Mouse (Mus musculus): Measurements from ENCODE around the gene Snrnp27.
A peak's percentile ranks its signal among the peaks of the same experiment; 100 is the strongest.

Gene Snrnp27

DNA sequence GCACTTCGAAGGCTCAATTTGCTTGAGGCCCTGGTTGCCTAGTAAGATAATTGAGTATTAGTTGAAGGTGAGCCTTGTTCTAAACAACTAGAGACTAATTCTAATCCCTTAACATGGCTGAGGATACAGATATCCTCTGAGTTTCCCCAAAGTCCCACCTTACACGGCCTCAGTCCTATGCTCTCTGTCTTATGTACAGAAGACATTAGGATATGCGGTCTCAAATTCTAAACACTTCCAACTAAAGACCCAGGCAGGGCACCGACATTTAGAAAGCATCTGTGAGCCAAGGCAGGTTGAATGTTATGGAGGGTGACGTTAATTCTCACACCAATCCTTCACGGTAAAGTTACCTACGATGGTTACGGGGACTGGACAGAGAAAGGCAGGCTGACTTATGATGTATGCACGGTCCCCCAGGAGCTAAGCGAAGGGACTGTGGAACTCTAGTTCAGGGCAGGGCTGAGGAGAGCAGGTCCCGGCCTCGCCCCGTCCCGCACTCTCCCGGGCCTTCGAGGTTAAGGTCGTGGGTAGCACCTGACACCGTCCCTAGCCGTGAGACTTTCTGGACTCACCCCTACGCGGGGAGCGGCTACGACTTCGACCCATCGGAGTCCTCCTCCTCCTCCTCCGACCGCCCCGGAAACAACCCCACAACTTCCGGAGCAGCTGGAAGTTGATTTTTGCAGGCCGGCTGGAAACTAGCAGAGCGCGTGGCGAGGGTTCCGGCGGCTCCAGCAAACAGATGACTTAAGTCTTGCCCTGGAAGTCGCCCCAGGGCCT, at the start of gene Snrnp27:
Gene Snrnp27 (minus strand): TSS at position 651 of the 783 bp plus-strand sequence.
- DNase-seq (ENCODE audit: low spot score in 2 of 2): peak; percentile 77 to 80

GRCm38 (mm10) chr6:86733183-86733876, 49.0 kb upstream of the Snrnp27 start, which contains the start of gene Gmcl1:
TSS of gene Gmcl1 (minus strand) at chr6:86733383.
- peak; percentile 80 to 84 for DNase-seq (ENCODE audit: low spot score in 2 of 2)

DNA sequence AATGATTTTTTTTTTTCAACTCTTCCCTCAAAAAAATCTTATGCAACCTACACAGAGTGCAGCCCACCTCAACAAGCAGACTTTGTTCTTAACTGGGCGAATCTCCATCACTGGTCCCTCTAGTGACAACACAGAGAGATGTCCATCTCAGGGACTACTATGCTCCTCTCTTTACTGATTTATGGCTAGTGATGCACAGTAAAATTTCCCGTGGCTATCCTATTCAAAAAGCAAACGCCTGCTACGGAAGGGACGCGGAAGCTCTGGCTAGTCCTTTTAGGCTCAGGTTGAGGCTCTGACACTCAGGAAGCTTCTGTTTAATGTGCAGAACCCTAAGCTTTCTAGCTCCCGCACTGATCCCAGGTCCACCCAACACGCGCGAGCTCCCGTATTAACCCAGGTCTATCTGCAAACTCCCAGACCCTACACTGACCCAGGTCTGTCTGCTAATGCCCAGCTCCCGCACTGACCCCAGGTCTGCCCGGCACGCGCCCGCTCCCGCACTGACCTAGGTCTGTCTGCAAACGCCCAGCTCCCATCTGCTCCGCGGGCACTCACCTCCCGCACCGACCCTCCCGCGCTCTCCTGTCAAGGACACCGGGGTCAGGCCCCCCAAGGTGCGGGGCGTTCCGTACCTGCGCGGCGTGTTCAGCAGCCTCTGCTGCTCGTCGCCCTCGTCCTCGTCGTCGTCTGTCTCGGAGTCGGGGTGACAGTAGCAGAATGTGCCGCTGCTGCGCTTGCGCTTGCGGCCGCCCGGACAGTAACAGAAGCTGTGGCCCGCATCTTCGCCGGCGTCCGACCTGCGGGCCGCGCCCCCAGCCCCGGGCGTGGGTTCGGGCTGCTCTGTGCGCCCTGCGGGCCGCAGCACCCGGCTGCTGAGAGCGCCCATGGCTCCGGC, 48.2 kb upstream of the Snrnp27 start:
- DNase-seq (ENCODE audit: low spot score in 2 of 2): peak; percentile 22 to 37

DNA sequence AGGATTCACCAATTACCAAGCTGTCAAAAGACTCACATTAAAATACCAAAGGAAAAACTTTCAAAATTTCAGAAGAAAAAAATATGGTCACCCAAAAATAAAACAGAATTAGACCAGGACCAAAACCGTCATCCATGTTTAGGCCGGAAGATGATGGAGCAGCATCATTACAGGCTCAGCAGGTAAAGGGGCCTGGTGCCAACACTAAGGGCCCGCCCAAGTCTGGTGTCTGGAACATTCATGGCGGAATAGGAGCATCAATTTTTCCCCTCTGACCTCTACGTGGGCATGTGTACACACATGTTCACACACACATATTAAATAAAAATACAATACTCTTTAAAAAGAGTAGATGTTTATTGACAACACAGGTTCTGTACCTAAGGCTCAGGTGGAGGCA, 44.4 kb upstream of the Snrnp27 start:
- no peak for DNase-seq (ENCODE audit: low spot score in 2 of 2)

DNA sequence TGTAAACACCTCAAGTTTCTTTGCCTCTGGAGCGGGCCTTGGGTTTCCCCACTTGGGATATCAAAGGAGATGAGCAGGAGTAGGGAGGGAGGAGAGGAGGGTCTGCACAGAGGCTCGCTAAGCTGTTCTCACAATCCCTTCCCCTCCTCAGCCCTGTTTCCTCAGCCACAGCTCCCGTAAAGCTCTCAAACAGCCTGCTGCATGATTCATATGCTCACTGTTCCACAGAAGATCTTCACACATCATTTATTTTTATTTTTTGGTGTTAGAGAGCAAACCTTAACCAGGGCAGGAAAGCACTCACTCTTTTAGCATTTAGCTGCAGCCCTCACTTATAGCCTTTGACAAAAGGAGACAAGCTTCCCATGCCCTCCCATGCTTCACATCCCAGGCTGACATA, 37.7 kb upstream of the Snrnp27 start:
- DNase-seq (ENCODE audit: low spot score in 2 of 2): no peak

DNA sequence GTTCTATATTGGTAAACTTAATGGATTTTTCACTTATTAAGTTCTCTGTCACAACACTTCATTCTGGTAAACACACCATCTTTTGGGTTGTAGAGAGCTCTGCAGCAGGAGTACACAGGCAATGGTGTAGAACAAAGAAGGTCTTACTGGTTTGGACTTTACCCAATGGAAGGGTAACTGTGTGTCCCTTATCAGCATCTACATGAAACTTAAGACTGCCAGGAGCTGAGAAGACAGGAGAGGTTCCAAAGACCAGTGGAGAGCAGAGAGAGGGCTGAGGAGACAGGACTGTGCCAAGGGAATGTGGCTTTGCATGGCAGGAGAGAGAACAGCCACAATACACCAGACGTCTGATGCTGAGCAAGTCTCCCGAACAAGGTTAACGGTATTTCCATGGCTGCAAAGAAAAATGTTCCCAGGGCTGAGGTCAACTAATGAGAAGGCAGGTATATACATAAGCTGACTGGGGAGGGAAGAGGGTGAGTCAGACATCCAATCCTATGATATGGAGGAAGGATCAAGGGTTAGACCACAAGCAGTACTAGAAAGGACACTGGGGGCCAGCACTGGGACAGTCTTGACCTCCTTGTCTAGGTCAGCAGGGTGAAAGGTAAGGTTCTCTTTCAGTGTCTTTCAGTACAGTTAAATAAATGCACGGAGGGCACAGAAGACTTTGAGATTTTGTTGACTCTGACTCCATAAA, 23.9 kb upstream of the Snrnp27 start:
- DNase-seq (ENCODE audit: low spot score in 2 of 2): no peak

DNA sequence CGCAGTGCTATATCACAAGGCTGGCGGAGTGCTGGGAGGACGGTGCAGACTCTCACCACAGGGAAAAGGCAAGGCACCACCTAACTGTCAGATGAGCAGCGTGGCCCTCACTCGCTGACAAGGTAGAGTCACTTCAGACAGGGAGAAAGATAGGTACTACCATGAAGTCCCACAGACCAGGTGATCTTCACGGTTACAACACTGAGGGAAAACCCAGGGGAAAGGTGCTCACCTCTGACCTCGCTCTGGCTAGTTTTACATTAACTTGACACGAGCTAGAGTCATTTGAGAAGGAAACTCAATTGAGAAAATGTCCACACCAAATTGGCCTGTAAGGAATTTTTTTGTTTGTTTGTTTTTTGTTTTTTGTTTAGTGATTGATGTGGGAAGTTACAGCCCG, 18.3 kb upstream of the Snrnp27 start:
- no peak for DNase-seq (ENCODE audit: low spot score in 2 of 2)

DNA sequence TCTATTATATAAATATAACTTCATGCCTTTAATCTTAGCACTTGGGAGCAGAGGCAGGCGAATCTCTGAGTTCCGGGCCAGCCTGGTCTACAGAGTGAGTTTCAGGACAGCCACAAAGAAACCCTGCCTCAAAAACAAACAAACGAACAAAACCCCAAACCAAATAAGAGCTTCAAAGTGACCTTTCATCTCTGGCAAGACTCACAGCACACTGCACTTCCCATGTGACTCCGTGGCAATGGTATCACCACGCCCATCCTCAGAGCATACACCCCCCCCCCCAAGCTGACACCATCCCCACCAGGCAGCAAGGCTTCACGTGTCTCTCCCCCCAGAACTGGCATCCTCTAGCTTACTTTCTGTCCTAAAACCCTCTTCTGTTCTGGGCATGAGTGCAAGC, 13.6 kb upstream of the Snrnp27 start:
- no peak for DNase-seq (ENCODE audit: low spot score in 2 of 2)

DNA sequence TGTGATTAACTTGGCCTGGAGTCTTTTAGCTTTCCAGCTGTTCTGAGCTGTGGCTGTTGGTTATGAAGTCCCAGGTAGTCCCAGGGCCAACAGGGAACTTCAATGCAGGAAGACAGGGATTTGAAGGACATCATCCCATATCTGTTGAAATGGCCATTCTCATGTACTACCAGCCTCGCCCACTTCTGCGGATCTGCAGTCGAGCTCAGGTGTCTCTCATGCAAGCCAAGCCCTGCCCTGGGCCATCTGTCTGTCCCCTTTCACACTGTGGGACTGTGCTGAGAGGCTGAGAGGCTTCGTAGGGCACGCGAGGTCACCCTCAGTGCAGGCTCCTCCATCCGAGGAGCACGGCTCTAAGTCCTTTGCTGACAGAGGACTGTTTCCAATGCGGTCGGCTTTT, 11.9 kb upstream of the Snrnp27 start:
- no peak for DNase-seq (ENCODE audit: low spot score in 2 of 2)

DNA sequence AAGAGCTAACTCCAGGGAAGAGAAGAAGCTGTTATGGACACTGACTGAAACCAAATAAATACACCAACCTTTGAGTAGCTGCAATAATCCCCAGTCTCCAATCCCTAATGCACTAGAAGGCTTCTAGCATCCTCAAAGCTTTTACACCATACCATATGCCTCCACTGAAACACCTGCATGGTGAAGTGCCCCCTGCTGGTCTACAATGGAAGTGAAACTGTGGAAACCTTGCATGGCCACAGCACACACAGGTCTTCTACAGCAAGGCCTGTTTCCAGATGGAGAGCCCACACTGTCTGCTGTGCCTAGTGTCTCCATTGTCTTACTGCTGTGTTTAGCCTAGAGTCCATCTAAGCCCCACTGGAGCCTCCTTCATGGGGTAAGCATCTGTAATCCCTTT, 10.1 kb upstream of the Snrnp27 start:
- DNase-seq (ENCODE audit: low spot score in 2 of 2): peak in 1 of 2 experiments; percentile 27

DNA sequence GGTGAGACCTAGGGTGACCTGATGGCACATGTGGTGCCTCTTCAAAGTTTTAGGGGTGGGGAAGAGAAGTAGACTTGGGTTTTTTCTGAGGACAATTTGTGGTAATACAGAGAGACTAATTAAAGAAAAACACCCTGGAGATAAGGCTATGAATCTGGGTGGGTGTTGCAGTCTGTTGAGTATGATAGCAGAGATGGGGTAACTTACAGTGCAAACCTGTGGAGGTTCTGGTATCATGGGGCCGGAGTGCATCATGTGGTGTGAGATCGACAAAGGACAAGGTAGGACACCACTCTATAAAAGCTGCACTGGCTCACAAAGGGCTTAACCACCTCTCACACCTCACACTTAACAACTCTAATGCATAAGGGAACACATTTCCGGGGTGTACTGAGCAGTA, 5.3 kb upstream of the Snrnp27 start:
- DNase-seq (ENCODE audit: low spot score in 2 of 2): no peak

DNA sequence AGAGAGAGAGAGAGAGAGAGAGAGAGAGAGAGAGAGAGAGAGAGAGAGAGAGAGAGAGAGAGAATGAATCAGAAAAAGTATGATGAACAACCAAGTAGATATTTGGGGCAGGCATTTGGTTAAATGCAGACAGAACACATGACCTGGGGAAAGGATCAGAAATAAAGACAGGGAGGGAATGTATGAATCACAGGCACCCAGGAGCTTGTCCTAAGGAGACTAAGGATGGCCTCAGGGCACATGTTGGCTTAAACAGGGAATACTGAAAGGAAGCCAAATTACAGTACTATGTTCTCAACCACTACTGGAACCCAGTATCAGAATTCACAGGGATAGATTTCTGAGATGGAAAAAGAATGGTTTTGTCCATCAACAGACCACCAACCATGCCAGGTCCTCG, 2.6 kb upstream of the Snrnp27 start:
- no peak for DNase-seq (ENCODE audit: low spot score in 2 of 2)

DNA sequence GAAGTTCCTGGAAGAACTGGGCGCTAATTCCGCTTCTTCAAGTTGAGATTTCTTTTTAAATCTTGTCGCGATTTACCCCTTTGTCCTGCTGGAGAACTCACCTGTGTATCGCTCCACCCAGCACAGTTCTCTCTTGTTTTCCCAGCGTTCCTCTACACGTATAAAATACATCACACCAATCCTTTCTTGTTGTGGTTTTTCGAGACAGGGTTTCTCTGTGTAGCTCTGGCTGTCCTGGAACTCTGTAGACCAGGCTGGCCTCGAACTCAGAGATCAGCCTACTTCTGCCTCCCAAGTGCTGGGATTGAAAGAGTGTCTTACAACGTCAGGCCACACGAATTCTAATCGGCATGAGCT, 311 bp upstream of the Snrnp27 start:
- no peak for DNase-seq (ENCODE audit: low spot score in 2 of 2)

DNA sequence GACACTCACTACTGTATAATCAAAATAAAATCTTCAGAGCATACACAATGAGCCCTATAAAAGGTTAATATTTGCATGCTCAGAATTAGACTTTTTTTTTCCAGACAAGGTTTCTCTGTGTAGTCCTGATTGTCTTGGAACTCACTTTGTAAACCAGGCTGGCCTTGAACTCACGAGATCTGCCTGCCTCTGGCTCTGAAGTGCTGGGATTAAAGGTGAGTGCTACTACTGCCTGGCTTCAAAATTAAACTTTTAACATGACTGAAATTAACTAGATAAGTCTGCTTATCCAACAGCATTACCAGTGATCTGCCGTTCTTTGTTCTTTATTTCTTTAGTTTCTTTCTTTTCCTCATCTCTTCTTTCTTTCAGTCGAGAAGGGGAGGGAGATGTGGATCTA, 3.0 kb downstream of the Snrnp27 start:
- DNase-seq (ENCODE audit: low spot score in 2 of 2): no peak

- no peak for DNase-seq (ENCODE audit: low spot score in 2 of 2)
Measured at GRCm38 (mm10) chr6:86678341-86678740, 6.0 kb downstream of the Snrnp27 start.

- DNase-seq (ENCODE audit: low spot score in 2 of 2): peak in 1 of 2 experiments; percentile 18
Measured at GRCm38 (mm10) chr6:86670873-86671272, 13.4 kb downstream of the Snrnp27 start.

GRCm38 (mm10) chr6:86669240-86669727, 15.0 kb downstream of the Snrnp27 start:
- DNase-seq (ENCODE audit: low spot score in 2 of 2): peak; percentile 100

DNA sequence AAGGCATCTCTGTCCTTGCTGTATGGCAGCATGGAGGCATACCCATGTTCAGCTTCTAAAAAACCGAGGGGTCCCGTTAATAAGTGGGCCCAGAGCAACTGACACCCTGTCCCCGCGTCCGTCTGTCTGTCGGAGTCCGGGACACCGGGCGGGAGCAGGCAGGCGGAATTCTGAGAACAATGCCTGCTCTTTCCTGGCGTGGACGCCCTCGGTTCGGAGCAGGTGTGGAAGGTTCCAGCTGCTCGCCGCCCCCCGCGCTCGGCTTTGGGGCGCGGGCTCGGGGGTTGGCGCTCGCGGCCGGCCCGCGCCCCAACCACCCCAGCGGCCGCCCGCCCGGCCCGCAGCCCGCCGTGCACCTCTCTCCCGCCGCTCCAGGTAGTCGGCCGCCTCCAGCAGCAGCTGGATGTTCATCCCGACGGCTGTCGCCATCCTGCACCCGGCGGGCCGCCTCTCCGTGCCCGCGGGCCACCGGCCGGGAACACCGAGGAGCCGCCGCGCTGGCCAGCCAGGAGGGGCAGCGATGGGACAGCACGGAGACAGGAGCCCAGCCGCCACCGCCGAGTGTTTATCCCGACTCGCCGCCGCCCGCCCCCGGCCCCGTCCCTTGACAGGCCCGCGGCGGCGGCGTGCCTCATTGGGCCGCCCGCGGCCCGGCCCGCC, 15.6 kb downstream of the Snrnp27 start, which contains the start of gene Mxd1:
Gene Mxd1 (minus strand): TSS at position 582 of the 660 bp plus-strand sequence.
- DNase-seq (ENCODE audit: low spot score in 2 of 2): peak in 1 of 2 experiments; percentile 21

DNA sequence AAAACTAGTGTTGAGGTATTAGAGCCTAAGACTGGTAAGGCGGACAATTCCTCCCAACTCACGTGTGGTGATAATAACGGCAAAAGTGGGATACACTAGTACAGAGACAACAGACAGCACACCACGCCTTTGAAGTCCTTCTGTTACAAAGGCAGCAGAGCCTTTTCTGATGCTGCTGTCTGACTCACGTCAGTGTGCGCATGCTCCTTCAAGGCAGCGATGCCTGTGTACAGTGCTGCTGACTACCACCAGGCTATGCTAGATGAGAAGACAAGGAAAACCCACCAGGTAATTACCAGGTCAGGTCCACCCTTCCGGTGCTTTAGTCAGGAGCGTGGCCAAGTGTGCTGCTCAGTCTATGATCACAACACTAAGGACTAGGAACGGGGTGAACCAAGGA, 17.3 kb downstream of the Snrnp27 start:
- no peak for DNase-seq (ENCODE audit: low spot score in 2 of 2)

DNA sequence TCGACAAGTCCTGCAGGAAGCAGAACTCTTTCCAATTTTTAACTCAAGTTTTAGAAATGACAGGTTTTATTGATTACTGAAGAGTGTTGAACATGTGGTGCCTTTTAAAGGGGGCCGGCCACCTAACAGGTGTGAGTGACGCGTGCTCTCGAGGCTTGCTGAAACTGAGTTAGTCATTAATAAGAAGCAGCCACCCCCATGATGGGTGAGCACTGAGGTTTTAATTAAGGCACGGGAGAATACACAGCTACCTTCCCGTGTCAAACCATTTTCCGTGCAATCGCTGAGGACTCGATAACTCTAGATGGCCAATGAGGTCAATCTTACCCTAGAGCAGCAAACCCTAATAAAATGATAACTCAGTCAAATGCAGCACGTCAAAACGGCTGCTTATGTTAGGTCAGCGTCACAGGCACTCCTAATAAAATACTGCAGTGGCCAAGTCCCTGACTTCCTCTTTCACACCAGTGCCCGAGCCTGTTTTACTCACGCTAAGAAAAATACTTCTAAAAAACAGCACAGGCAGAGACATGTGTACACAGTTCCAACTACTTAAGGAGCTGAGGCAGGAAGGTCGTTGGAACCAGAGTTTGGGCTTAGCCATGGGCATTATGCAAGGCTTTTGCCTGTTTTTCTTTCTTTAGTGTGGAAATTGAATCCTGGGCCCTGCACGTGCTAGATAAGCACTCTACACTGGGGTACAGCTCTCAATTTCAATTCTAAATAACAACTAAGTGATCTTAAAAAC, 18.6 kb downstream of the Snrnp27 start:
- no peak for DNase-seq (ENCODE audit: low spot score in 2 of 2)

Data from frontal cortex, postnatal 14 days (tissue).